Mouse (Mus musculus) liver, embryonic 12.5 days (tissue): ENCODE measurements around the gene Rasgef1a. TPM values are rescaled to one million over a fixed set of nuclear protein-coding genes. Genes with fewer than 3 reads are reported as not detected.

Source experiments
- ATAC-seq: fragments of 200-750 bp; cut with Nextera tagmentation; 2 replicates; pipeline ENCODE4 v1.8.0; 2017; ENCODE audit warnings: moderate number of reproducible peaks, mild to moderate bottlenecking, moderate library complexity
- H3K27ac ChIP-seq: fragments of 300-500 bp; sonication (generic); 2 replicates; pipeline ENCODE4 v1.5.1; 2016; ENCODE audit warnings: mild to moderate bottlenecking
- H3K27me3 ChIP-seq: fragments of 300-500 bp; sonication (generic); replicated peaks from 2 replicates; pipeline ENCODE4 v1.6.1; 2016; ENCODE audit warnings: mild to moderate bottlenecking, moderate library complexity
- H3K36me3 ChIP-seq: fragments of 300-500 bp; sonication (generic); 2 replicates; pipeline ENCODE4 v1.6.1; 2016; ENCODE audit warnings: mild to moderate bottlenecking, moderate library complexity
- H3K4me1 ChIP-seq: fragments of 300-500 bp; sonication (generic); 2 replicates; pipeline ENCODE4 v1.6.1; 2016
- H3K4me2 ChIP-seq: fragments of 300-500 bp; sonication (generic); 2 replicates; pipeline ENCODE4 v1.6.1; 2016; ENCODE audit warnings: mild to moderate bottlenecking, moderate library complexity
- H3K4me3 ChIP-seq: fragments of 300-500 bp; sonication (generic); 2 replicates; pipeline ENCODE4 v1.5.1; 2016; ENCODE audit warnings: mild to moderate bottlenecking, moderate library complexity
- H3K9ac ChIP-seq: fragments of 300-500 bp; sonication (generic); 2 replicates; pipeline ENCODE4 v1.6.1; 2016; ENCODE audit warnings: mild to moderate bottlenecking, moderate library complexity
- H3K9me3 ChIP-seq: fragments of 300-500 bp; sonication (generic); replicated peaks from 2 replicates; pipeline ENCODE4 v1.6.1; 2016; ENCODE audit warnings: mild to moderate bottlenecking, moderate library complexity
- WGBS: fragments of 180-500 bp; shearing (Covaris S2); methylation state at CpG from one replicate; pipeline ENCODE4 v1.1.7; 2016; ENCODE audit not compliant: insufficient replicate concordance; 5-methylcytosine and 5-hydroxymethylcytosine counted together
- polyA plus RNA-seq: library from polyadenylated mRNA; unstranded; fragments of >200 nt; fragmentation: Nextera tagmentation; extraction: Ambion mirVana; gene quantifications from 2 replicates; pipeline ENCODE4 v1.2.1, GENCODE M21; 2016

The Rasgef1a gene
- polyA plus RNA-seq, 1 experiment from 2014 or later, result not detected

- Histone ChIP-seq H3K27ac (no peak overlapping the region), H3K9me3 (no peaks in the 10 kb centered on the region), H3K9ac (no peak overlapping the region), H3K4me2 (no peak overlapping the region), H3K27me3 (peaks cover 53% of the 10 kb centered on the region), H3K4me1 (no peaks in the 10 kb centered on the region), H3K4me3 (no peak overlapping the region), H3K36me3 (no peaks in the 10 kb centered on the region)
- no peak for ATAC-seq
- 44% methylated on average over 3 of the region's 3 CpGs for WGBS
Measured at GRCm38 (mm10) chr6:118010256-118010655, 982 bp upstream of the Rasgef1a start.

GRCm38 (mm10) chr6:118011616-118012316, 528 bp downstream of the Rasgef1a start:
- ATAC-seq, result no peak
- H3K4me2 ChIP-seq, result peak overlapping the region; percentile 52
- no peak overlapping the region for H3K27ac ChIP-seq
- H3K9ac ChIP-seq, result no peak overlapping the region
- H3K4me3 ChIP-seq, result peak overlapping the region; percentile 34
- H3K27me3 ChIP-seq, result peaks cover 54% of the 10 kb centered on the region
- no peaks in the 10 kb centered on the region for H3K9me3 ChIP-seq
- no peaks in the 10 kb centered on the region for H3K36me3 ChIP-seq
- 14% methylated on average over 37 of the region's 38 CpGs for WGBS
- no peaks in the 10 kb centered on the region for H3K4me1 ChIP-seq

- no peaks in the 10 kb centered on the region for H3K36me3 ChIP-seq
- peaks cover 54% of the 10 kb centered on the region for H3K27me3 ChIP-seq
- no peak overlapping the region for H3K9ac ChIP-seq
- WGBS, result 53% methylated on average over 3 of the region's 3 CpGs
- no peaks in the 10 kb centered on the region for H3K4me1 ChIP-seq
- no peak for ATAC-seq
- no peak overlapping the region for H3K4me3 ChIP-seq
- no peak overlapping the region for H3K27ac ChIP-seq
- H3K4me2 ChIP-seq, result no peak overlapping the region
- H3K9me3 ChIP-seq, result no peaks in the 10 kb centered on the region
Measured at GRCm38 (mm10) chr6:118012317-118012700, 1.1 kb downstream of the Rasgef1a start.

- no peaks in the 10 kb centered on the region for H3K36me3 ChIP-seq
- no peak overlapping the region for H3K9ac ChIP-seq
- H3K4me2 ChIP-seq, result no peak overlapping the region
- no peak for ATAC-seq
- no peaks in the 10 kb centered on the region for H3K9me3 ChIP-seq
- H3K4me3 ChIP-seq, result no peak overlapping the region
- WGBS, result 49% methylated on average over 11 of the region's 11 CpGs
- H3K4me1 ChIP-seq, result no peaks in the 10 kb centered on the region
- no peak overlapping the region for H3K27ac ChIP-seq
- H3K27me3 ChIP-seq, result peaks cover 54% of the 10 kb centered on the region
Measured at GRCm38 (mm10) chr6:118012987-118013866, 2.0 kb downstream of the Rasgef1a start.

- 65% methylated on average over 4 of the region's 4 CpGs for WGBS
- Histone ChIP-seq H3K36me3 (no peaks in the 10 kb centered on the region), H3K27ac (no peak overlapping the region), H3K4me2 (no peak overlapping the region), H3K4me3 (no peak overlapping the region), H3K27me3 (peaks cover 48% of the 10 kb centered on the region), H3K9ac (no peak overlapping the region), H3K4me1 (no peaks in the 10 kb centered on the region), H3K9me3 (no peaks in the 10 kb centered on the region)
- ATAC-seq, result no peak
Measured at GRCm38 (mm10) chr6:118014881-118015280, 3.6 kb downstream of the Rasgef1a start.

- H3K4me1 ChIP-seq, result no peaks in the 10 kb centered on the region
Measured at GRCm38 (mm10) chr6:118015971-118016370, 4.7 kb downstream of the Rasgef1a start.

GRCm38 (mm10) chr6:118018666-118019065, 7.4 kb downstream of the Rasgef1a start:
- H3K9ac ChIP-seq, result no peak overlapping the region
- H3K4me2 ChIP-seq, result no peak overlapping the region
- no peaks in the 10 kb centered on the region for H3K9me3 ChIP-seq
- no peak for ATAC-seq
- H3K36me3 ChIP-seq, result no peaks in the 10 kb centered on the region
- WGBS, result 21% methylated on average over 5 of the region's 5 CpGs
- no peak overlapping the region for H3K27ac ChIP-seq
- no peak overlapping the region for H3K4me3 ChIP-seq
- no peaks in the 10 kb centered on the region for H3K4me1 ChIP-seq
- peaks cover 17% of the 10 kb centered on the region for H3K27me3 ChIP-seq

More at GRCm38 (mm10) chr6:118015971-118016370, 4.7 kb downstream of the Rasgef1a start:
- Histone ChIP-seq H3K9ac (no peak overlapping the region), H3K27ac (no peak overlapping the region), H3K9me3 (no peaks in the 10 kb centered on the region), H3K36me3 (no peaks in the 10 kb centered on the region), H3K27me3 (peaks cover 37% of the 10 kb centered on the region), H3K4me2 (no peak overlapping the region), H3K4me3 (no peak overlapping the region)
- ATAC-seq, result no peak
- 68% methylated on average over 3 of the region's 3 CpGs for WGBS

GRCm38 (mm10) chr6:118019569-118019968, 8.3 kb downstream of the Rasgef1a start:
- ATAC-seq, result no peak
- Histone ChIP-seq H3K27ac (no peak overlapping the region), H3K4me1 (no peaks in the 10 kb centered on the region), H3K27me3 (peaks cover 15% of the 10 kb centered on the region), H3K4me2 (no peak overlapping the region), H3K4me3 (no peak overlapping the region), H3K36me3 (no peaks in the 10 kb centered on the region), H3K9me3 (no peaks in the 10 kb centered on the region), H3K9ac (no peak overlapping the region)
- WGBS, result 20% methylated on average over 7 of the region's 7 CpGs

- no peak overlapping the region for H3K9ac ChIP-seq
- no peak overlapping the region for H3K27ac ChIP-seq
- no peaks in the 10 kb centered on the region for H3K36me3 ChIP-seq
- H3K4me1 ChIP-seq, result no peaks in the 10 kb centered on the region
- no peak overlapping the region for H3K4me3 ChIP-seq
- 52% methylated on average over 15 of the region's 15 CpGs for WGBS
- H3K4me2 ChIP-seq, result no peak overlapping the region
- H3K9me3 ChIP-seq, result no peaks in the 10 kb centered on the region
- H3K27me3 ChIP-seq, result peaks cover 7% of the 10 kb centered on the region
- ATAC-seq, result no peak
Measured at GRCm38 (mm10) chr6:118022898-118023635, 11.8 kb downstream of the Rasgef1a start.

GRCm38 (mm10) chr6:118027036-118027435, 15.8 kb downstream of the Rasgef1a start:
- 66% methylated on average over 3 of the region's 3 CpGs for WGBS

GRCm38 (mm10) chr6:118031467-118031866, 20.2 kb downstream of the Rasgef1a start:
- no peak overlapping the region for H3K9ac ChIP-seq
- H3K27me3 ChIP-seq, result no peaks in the 10 kb centered on the region
- 25% methylated on average over 1 of the region's 1 CpGs for WGBS
- no peaks in the 10 kb centered on the region for H3K9me3 ChIP-seq
- H3K36me3 ChIP-seq, result no peaks in the 10 kb centered on the region
- H3K4me2 ChIP-seq, result no peak overlapping the region
- no peak overlapping the region for H3K27ac ChIP-seq
- ATAC-seq, result no peak
- H3K4me1 ChIP-seq, result no peaks in the 10 kb centered on the region
- no peak overlapping the region for H3K4me3 ChIP-seq

More at GRCm38 (mm10) chr6:118027036-118027435, 15.8 kb downstream of the Rasgef1a start:
- Histone ChIP-seq H3K9ac (no peak overlapping the region), H3K36me3 (no peaks in the 10 kb centered on the region), H3K27ac (no peak overlapping the region), H3K4me2 (no peak overlapping the region), H3K4me1 (no peaks in the 10 kb centered on the region), H3K9me3 (no peaks in the 10 kb centered on the region), H3K4me3 (no peak overlapping the region), H3K27me3 (no peaks in the 10 kb centered on the region)
- no peak for ATAC-seq

GRCm38 (mm10) chr6:118035639-118036038, 24.4 kb downstream of the Rasgef1a start:
- Histone ChIP-seq H3K4me3 (no peak overlapping the region), H3K4me2 (no peak overlapping the region), H3K27me3 (no peaks in the 10 kb centered on the region), H3K9me3 (no peaks in the 10 kb centered on the region), H3K27ac (no peak overlapping the region), H3K4me1 (no peaks in the 10 kb centered on the region), H3K9ac (no peak overlapping the region), H3K36me3 (no peaks in the 10 kb centered on the region)
- no peak for ATAC-seq
- WGBS, result 49% methylated on average over 6 of the region's 6 CpGs
